ENCODE assay signal across 19 mouse cellular contexts in the genomic region with DNA sequence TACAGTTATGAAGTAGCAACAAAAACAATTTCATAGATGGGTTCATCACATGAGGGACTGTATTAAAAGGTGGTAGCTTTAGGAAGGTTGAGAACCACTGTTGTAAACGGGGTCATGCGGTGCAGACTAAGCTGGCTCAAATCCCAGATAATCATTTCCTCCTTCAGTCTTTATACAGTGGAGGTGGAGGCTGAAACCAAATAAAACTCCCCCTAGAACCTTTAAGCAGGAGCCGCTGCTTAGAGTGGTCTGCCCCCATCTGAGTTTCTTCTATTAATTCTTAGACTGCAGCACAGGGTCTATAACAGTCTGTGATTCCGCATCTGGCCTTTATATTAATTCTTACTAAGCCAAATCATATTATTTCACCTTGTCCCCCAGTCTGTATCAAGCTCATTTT.
A peak's percentile ranks its signal among the peaks of the same experiment; 100 is the strongest.
DNase-seq lines count a peak whose midpoint lies in the region; ATAC-seq and TF ChIP-seq lines count a peak whose summit lies in the region.
"Had no signal": no experiment of that assay in that cellular context is flagged by ENCODE, and none has a peak within 500 bp of the region (broad histone marks: within the 10 kb centered on the region; RNA-seq: fewer than 3 reads in every experiment).

No protein-coding gene starts in this region.

- no peak overlapping the region for H3K4me2 ChIP-seq in limb, embryonic 12.5 days
- H3K4me2 ChIP-seq in limb, embryonic 14.5 days (replicated peaks; ENCODE audit: low read depth, low read length, severe bottlenecking): no peak overlapping the region
- H3K4me2 ChIP-seq: embryonic facial prominence, embryonic 12.5 days; forebrain, embryonic 13.5 days; forebrain, embryonic 15.5 days had no signal

- no peaks in the 10 kb centered on the region for H3K36me3 ChIP-seq in limb, embryonic 12.5 days
- H3K36me3 ChIP-seq in limb, embryonic 10.5 days: no peaks in the 10 kb centered on the region
- no peaks in the 10 kb centered on the region for H3K36me3 ChIP-seq in limb, embryonic 14.5 days (ENCODE audit: control insufficient read depth, insufficient read depth, low read length)
- H3K36me3 ChIP-seq: embryonic facial prominence, embryonic 10.5 days; embryonic facial prominence, embryonic 12.5 days; forebrain, embryonic 15.5 days had no signal

- 34% methylated on average over 4 of the region's 4 CpGs for WGBS in limb, embryonic 12.5 days
- WGBS in limb, embryonic 10.5 days: 90% methylated on average over 4 of the region's 4 CpGs
- 27% methylated on average over 4 of the region's 4 CpGs for WGBS in limb, embryonic 14.5 days

- H3K9me3 ChIP-seq in limb, embryonic 12.5 days: no peaks in the 10 kb centered on the region
- no peaks in the 10 kb centered on the region for H3K9me3 ChIP-seq in limb, embryonic 10.5 days (replicated peaks)
- H3K9me3 ChIP-seq in limb, embryonic 14.5 days (ENCODE audit: control insufficient read depth, low read length): no peaks in the 10 kb centered on the region
- H3K9me3 ChIP-seq: embryonic facial prominence, embryonic 10.5 days; embryonic facial prominence, embryonic 12.5 days; forebrain, embryonic 13.5 days; forebrain, embryonic 15.5 days had no signal

- no peak overlapping the region for H3K27ac ChIP-seq in limb, embryonic 12.5 days
- no peak overlapping the region for H3K27ac ChIP-seq in limb, embryonic 10.5 days
- H3K27ac ChIP-seq in limb, embryonic 14.5 days (replicated peaks; ENCODE audit: low read depth, low read length): no peak overlapping the region
- H3K27ac ChIP-seq: embryonic facial prominence, embryonic 10.5 days; embryonic facial prominence, embryonic 12.5 days; forebrain, embryonic 13.5 days; forebrain, embryonic 15.5 days had no signal

- no peak overlapping the region for H3K9ac ChIP-seq in limb, embryonic 12.5 days (replicated peaks)
- H3K9ac ChIP-seq in limb, embryonic 14.5 days (ENCODE audit: low read depth, low read length, severe bottlenecking): no peak overlapping the region
- H3K9ac ChIP-seq: embryonic facial prominence, embryonic 12.5 days; forebrain, embryonic 13.5 days; forebrain, embryonic 15.5 days had no signal

- TF ChIP-seq POLR2A in limb, embryonic 14.5 days (IDR thresholded peaks at IDR 0.05; ENCODE audit: borderline replicate concordance, extremely low read depth, insufficient read depth, insufficient read length): no peak

- no peaks in the 10 kb centered on the region for H3K27me3 ChIP-seq in limb, embryonic 12.5 days
- H3K27me3 ChIP-seq in limb, embryonic 10.5 days (ENCODE audit: low read depth, poor library complexity, severe bottlenecking): no peaks in the 10 kb centered on the region
- no peaks in the 10 kb centered on the region for H3K27me3 ChIP-seq in limb, embryonic 14.5 days (ENCODE audit: control insufficient read depth, insufficient read depth, low read length)
- H3K27me3 ChIP-seq: embryonic facial prominence, embryonic 12.5 days; forebrain, embryonic 13.5 days; forebrain, embryonic 15.5 days had no signal

- no peak for DNase-seq in limb, embryonic 10.5 days (ENCODE audit: low spot score)
- DNase-seq in retina, postnatal 1 day: peak; percentile 15
- no peak for DNase-seq in retina, embryonic 14.5 days (ENCODE audit: low spot score)
- DNase-seq in limb, embryonic 14.5 days (ENCODE audit: low spot score): peak; percentile 69
- no peak for DNase-seq in layer of hippocampus, adult 11-12 months (ENCODE audit: low spot score)
- DNase-seq in adrenal gland, adult (ENCODE audit: inconsistent age in 2 of 2, low spot score in 1 of 2): no peak
- DNase-seq: adrenal gland, adult 8-10 months; adrenal gland, postnatal 14 days; adrenal gland, postnatal 36 days; cerebellum, adult 11-12 months; cerebellum, adult 2 months; cerebellum, adult 9-10 months; cerebellum, postnatal 10 days; cerebellum, postnatal 25 days had no signal

- H3K4me3 ChIP-seq in limb, embryonic 12.5 days (replicated peaks): no peak overlapping the region
- no peak overlapping the region for H3K4me3 ChIP-seq in limb, embryonic 10.5 days
- H3K4me3 ChIP-seq in limb, embryonic 14.5 days (replicated peaks; ENCODE audit: low read length): no peak overlapping the region
- H3K4me3 ChIP-seq: embryonic facial prominence, embryonic 10.5 days; embryonic facial prominence, embryonic 12.5 days; forebrain, embryonic 13.5 days; forebrain, embryonic 15.5 days had no signal

- peak; percentile 69; the same call in 1 of the 2 replicates for ATAC-seq in limb, embryonic 12.5 days (ENCODE audit: insufficient number of reproducible peaks, insufficient read depth, low FRiP score, low TSS enrichment, low read depth)
- ATAC-seq in limb, embryonic 14.5 days (ENCODE audit: low FRiP score, low read depth): peak; percentile 62; the same call in 1 of the 2 replicates
- ATAC-seq: forebrain, embryonic 13.5 days; forebrain, embryonic 15.5 days had no signal

- H3K4me1 ChIP-seq in limb, embryonic 12.5 days (replicated peaks): peaks cover 21% of the 10 kb centered on the region
- peaks cover 10% of the 10 kb centered on the region for H3K4me1 ChIP-seq in limb, embryonic 10.5 days
- H3K4me1 ChIP-seq in limb, embryonic 14.5 days (ENCODE audit: control insufficient read depth, insufficient read depth, low read length): peaks cover 25% of the 10 kb centered on the region
- H3K4me1 ChIP-seq: forebrain, embryonic 15.5 days had no signal

Comparison
In these comparisons a context has a peak if more than half of its experiments do, and no peak if none do; other contexts are left out.
1. DNase-seq: peak in retina, postnatal 1 day (single experiment) and limb, embryonic 14.5 days (single experiment); none in limb, embryonic 10.5 days (single experiment), retina, embryonic 14.5 days (single experiment), layer of hippocampus, adult 11-12 months (single experiment) and adrenal gland, adult (0 of 2).